Mouse (Mus musculus) liver, postnatal 0 days (tissue): ENCODE measurements around the gene Ephb1.

Experiments
- CTCF ChIP-seq: sonication (generic); IDR thresholded peaks from 2 replicates; pipeline ENCODE4 v1.5.1; 2016; ENCODE audit warnings: antibody characterized with exemption, low read depth
- EP300 ChIP-seq: IDR thresholded peaks from 2 replicates; pipeline ENCODE4 v1.6.1; 2016; ENCODE audit warnings: antibody characterized with exemption, low read depth, mild to moderate bottlenecking

DNA sequence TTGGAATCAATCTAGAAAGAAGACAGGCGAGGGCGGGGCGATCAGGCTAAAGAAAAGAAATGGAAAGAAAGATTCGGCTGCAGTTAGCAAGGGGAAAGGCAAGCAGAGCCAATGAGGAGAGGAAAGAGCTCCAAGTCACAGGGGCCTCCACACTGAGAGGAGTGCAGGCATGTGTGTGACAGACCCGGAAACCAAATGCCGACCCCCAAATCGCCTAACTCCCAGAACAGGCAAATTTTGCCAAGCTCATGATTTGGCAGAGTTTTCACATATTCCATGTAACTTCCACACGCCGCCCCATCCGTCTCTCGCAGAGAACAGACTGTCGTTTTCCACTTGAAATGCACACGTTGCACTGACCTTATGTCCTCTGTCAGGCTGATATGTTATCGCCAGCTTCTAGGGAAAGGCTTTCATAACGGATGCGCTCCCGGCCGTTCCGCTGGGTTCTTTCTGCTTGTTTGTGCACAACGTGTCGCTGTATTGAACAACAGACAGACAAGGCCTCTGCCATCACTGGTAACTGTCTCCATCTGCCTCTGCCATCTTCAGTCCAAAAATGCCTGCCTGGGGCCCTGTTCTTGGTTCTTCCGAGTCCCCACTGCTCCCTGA is 170.7 kb downstream of the Ephb1 start:
- TF ChIP-seq CTCF (no peak), EP300 (no peak)
